Mouse (Mus musculus) ES-Bruce4 (cell line): ENCODE data around the gene Ppm1a.

Source experiments
- CTCF ChIP-seq: IDR thresholded peaks from one replicate; pipeline ENCODE4 v1.8.1; 2011; ENCODE audit warnings: low read depth, low read length
- POLR2A ChIP-seq: IDR thresholded peaks from one replicate; pipeline ENCODE4 v1.8.1; 2011; ENCODE audit warnings: low read length; ENCODE audit not compliant: insufficient read depth

DNA sequence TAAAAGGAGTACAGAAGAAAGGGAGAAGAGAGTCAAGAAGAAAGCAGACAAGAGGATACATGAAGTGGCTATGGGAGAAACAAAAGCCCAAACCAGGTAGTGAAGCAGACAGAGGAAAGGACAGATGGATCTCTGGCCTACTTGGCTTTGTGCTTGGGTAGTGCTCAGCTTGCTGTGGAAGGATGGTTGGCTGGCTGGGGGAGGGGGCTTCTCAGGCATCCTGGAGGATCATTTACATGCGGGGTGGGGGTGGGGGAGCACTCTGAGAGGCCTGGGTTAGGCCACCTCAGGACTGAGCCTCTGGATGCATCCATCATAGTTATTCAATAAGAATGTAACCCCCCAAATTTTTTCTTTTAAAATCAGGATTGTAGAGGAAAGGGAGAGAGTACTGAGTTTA is 341 bp downstream of the Ppm1a start:
- no peak for TF ChIP-seq CTCF
- no peak for TF ChIP-seq POLR2A
